Mouse (Mus musculus): ENCODE data around the gene Col4a3bp. TPM values are rescaled to one million over a fixed set of nuclear protein-coding genes. Genes with fewer than 3 reads are reported as not detected.

The Col4a3bp gene
- polyA plus RNA-seq, 2 experiments = 4.5 to 5.7 TPM

GRCm38 (mm10) chr13:96671078-96671905 is 128.9 kb downstream of the Col4a3bp start:
- TF ChIP-seq CTCF (IDR thresholded peaks at IDR 0.05; ENCODE audit: low read depth) = no peak; the same call in 1 of the 2 replicates
- TF ChIP-seq EP300 (IDR thresholded peaks at IDR 0.05; ENCODE audit: low read depth) = no peak
- Histone ChIP-seq H3K4me2 (ENCODE audit: low read depth) (peak overlapping the region; percentile 73), H3K9ac (replicated peaks) (peak overlapping the region; percentile 31), H3K4me1 (replicated peaks; ENCODE audit: control insufficient read depth in 2 of 2, insufficient read depth in 2 of 2, low read length in 1 of 2) (peaks cover 12 to 24% of the 10 kb centered on the region in 2 experiments), H3K36me3 (replicated peaks; ENCODE audit: control insufficient read depth, insufficient read depth, low read depth) (peaks cover 8% of the 10 kb centered on the region), H3K27me3 (ENCODE audit: control insufficient read depth, insufficient read depth, low read length) (no peaks in the 10 kb centered on the region), H3K4me3 (ENCODE audit: insufficient read depth in 1 of 2, low read depth in 2 of 2, low read length in 2 of 2) (peak overlapping the region; percentile 55 to 58), H3K9me3 (ENCODE audit: control insufficient read depth, low read length) (no peaks in the 10 kb centered on the region), H3K27ac (peak overlapping the region; percentile 12)
- ATAC-seq (ENCODE audit: insufficient read depth) = no peak
- peak in 2 of 3 experiments; percentile 16 to 23 for DNase-seq (ENCODE audit: low read depth in 3 of 3, low spot score in 3 of 3)
- 11% methylated on average over 31 of the region's 31 CpGs for WGBS (ENCODE audit: insufficient replicate concordance)

- 80% methylated on average over 5 of the region's 5 CpGs for WGBS (ENCODE audit: insufficient replicate concordance)
- Histone ChIP-seq H3K36me3 (replicated peaks; ENCODE audit: control insufficient read depth, insufficient read depth, low read depth) (peaks cover 2% of the 10 kb centered on the region), H3K4me2 (ENCODE audit: low read depth) (peak overlapping the region; percentile 73), H3K9ac (replicated peaks) (no peak overlapping the region), H3K4me3 (ENCODE audit: insufficient read depth in 1 of 2, low read depth in 2 of 2, low read length in 2 of 2) (peak overlapping the region in 1 of 2 experiments; percentile 55; a peak in 1 of 4 replicates), H3K9me3 (ENCODE audit: control insufficient read depth, low read length) (no peaks in the 10 kb centered on the region), H3K27me3 (ENCODE audit: control insufficient read depth, insufficient read depth, low read length) (no peaks in the 10 kb centered on the region), H3K4me1 (replicated peaks; ENCODE audit: control insufficient read depth in 2 of 2, insufficient read depth in 2 of 2, low read length in 1 of 2) (peaks cover 12 to 24% of the 10 kb centered on the region in 2 experiments), H3K27ac (no peak overlapping the region; the same call in 1 of the 2 replicates)
- DNase-seq (ENCODE audit: low read depth in 3 of 3, low spot score in 3 of 3) = no peak
- TF ChIP-seq CTCF (IDR thresholded peaks at IDR 0.05; ENCODE audit: low read depth) = no peak
- TF ChIP-seq EP300 (IDR thresholded peaks at IDR 0.05; ENCODE audit: low read depth) = no peak
- no peak for ATAC-seq (ENCODE audit: insufficient read depth)
Observed at GRCm38 (mm10) chr13:96671906-96672234, 129.5 kb downstream of the Col4a3bp start.

- no peak for ATAC-seq (ENCODE audit: insufficient read depth)
- no peaks in the 10 kb centered on the region for H3K36me3 ChIP-seq (replicated peaks; ENCODE audit: control insufficient read depth, insufficient read depth, low read depth)
- no peak for DNase-seq (ENCODE audit: low read depth in 3 of 3, low spot score in 3 of 3)
- WGBS (ENCODE audit: insufficient replicate concordance) = 33% methylated on average over 6 of the region's 6 CpGs
- peaks cover 12 to 24% of the 10 kb centered on the region in 2 experiments for H3K4me1 ChIP-seq (replicated peaks; ENCODE audit: control insufficient read depth in 2 of 2, insufficient read depth in 2 of 2, low read length in 1 of 2)
- TF ChIP-seq EP300 (IDR thresholded peaks at IDR 0.05; ENCODE audit: low read depth) (no peak), CTCF (IDR thresholded peaks at IDR 0.05; ENCODE audit: low read depth) (no peak)
- no peak overlapping the region for H3K27ac ChIP-seq
- H3K9me3 ChIP-seq (ENCODE audit: control insufficient read depth, low read length) = no peaks in the 10 kb centered on the region
- H3K9ac ChIP-seq (replicated peaks) = no peak overlapping the region
- no peaks in the 10 kb centered on the region for H3K27me3 ChIP-seq (ENCODE audit: control insufficient read depth, insufficient read depth, low read length)
- no peak overlapping the region for H3K4me3 ChIP-seq (ENCODE audit: insufficient read depth in 1 of 2, low read depth in 2 of 2, low read length in 2 of 2)
- peak overlapping the region; percentile 24 for H3K4me2 ChIP-seq (ENCODE audit: low read depth)
Observed at GRCm38 (mm10) chr13:96672276-96672675, 129.9 kb downstream of the Col4a3bp start.

DNA sequence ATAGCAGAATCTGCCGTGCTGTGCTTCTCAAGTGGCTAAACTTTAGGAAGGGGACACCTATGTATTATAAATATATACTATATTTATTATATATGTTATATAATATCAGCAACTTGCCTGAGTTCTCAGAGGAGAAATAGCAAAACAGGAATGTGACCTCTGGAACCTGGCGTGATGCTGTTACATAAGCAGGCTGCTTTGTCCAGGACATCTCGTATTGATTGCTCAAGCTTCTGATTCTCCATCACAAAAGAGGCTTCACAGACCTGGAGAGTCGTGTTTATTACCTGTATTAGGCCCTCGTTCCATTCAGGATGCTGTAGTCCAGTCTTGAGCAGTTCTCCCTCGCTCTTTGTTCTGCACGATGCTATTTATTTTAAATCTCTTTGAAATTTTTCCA is 131.4 kb downstream of the Col4a3bp start:
- no peak overlapping the region for H3K4me2 ChIP-seq (ENCODE audit: low read depth)
- no peak for ATAC-seq (ENCODE audit: insufficient read depth)
- H3K27me3 ChIP-seq (ENCODE audit: control insufficient read depth, insufficient read depth, low read length) = no peaks in the 10 kb centered on the region
- H3K27ac ChIP-seq = no peak overlapping the region
- 69% methylated on average over 7 of the region's 7 CpGs for WGBS (ENCODE audit: insufficient replicate concordance)
- H3K9ac ChIP-seq (replicated peaks) = no peak overlapping the region
- no peaks in the 10 kb centered on the region for H3K9me3 ChIP-seq (ENCODE audit: control insufficient read depth, low read length)
- no peak for DNase-seq (ENCODE audit: low read depth in 3 of 3, low spot score in 3 of 3)
- TF ChIP-seq EP300 (IDR thresholded peaks at IDR 0.05; ENCODE audit: low read depth) (no peak), CTCF (IDR thresholded peaks at IDR 0.05; ENCODE audit: low read depth) (no peak)
- no peak overlapping the region for H3K4me3 ChIP-seq (ENCODE audit: insufficient read depth in 1 of 2, low read depth in 2 of 2, low read length in 2 of 2)
- H3K36me3 ChIP-seq (replicated peaks; ENCODE audit: control insufficient read depth, insufficient read depth, low read depth) = no peaks in the 10 kb centered on the region
- H3K4me1 ChIP-seq (replicated peaks; ENCODE audit: control insufficient read depth in 2 of 2, insufficient read depth in 2 of 2, low read length in 1 of 2) = peaks cover 12 to 20% of the 10 kb centered on the region in 2 experiments

DNA sequence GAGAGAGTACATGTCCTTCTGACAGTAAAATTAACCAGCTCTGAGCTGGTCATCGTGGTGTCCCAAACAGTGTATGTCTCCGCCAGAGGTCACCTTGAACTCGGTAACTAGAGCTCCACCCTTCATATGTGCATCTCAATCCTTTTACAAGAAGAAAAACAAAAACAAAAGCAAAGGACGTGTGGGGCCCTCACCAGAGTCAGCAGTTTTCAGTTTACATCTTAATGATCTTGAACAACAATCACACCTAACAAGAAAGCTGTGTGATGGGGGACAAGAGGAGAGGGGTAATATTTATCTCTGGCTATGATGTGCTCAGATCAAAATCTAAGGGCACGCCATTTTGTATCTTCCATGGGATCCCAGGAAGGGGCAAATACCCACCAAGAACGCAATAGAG is 133.3 kb downstream of the Col4a3bp start:
- Histone ChIP-seq H3K27ac (no peak overlapping the region), H3K9me3 (ENCODE audit: control insufficient read depth, low read length) (no peaks in the 10 kb centered on the region), H3K4me3 (ENCODE audit: insufficient read depth in 1 of 2, low read depth in 2 of 2, low read length in 2 of 2) (no peak overlapping the region), H3K9ac (replicated peaks) (no peak overlapping the region), H3K4me2 (ENCODE audit: low read depth) (no peak overlapping the region), H3K4me1 (replicated peaks; ENCODE audit: control insufficient read depth in 2 of 2, insufficient read depth in 2 of 2, low read length in 1 of 2) (peaks cover 9 to 13% of the 10 kb centered on the region in 2 experiments), H3K27me3 (ENCODE audit: control insufficient read depth, insufficient read depth, low read length) (no peaks in the 10 kb centered on the region), H3K36me3 (replicated peaks; ENCODE audit: control insufficient read depth, insufficient read depth, low read depth) (no peaks in the 10 kb centered on the region)
- ATAC-seq (ENCODE audit: insufficient read depth) (no peak), DNase-seq (ENCODE audit: low read depth in 3 of 3, low spot score in 3 of 3) (no peak)
- TF ChIP-seq CTCF (IDR thresholded peaks at IDR 0.05; ENCODE audit: low read depth) = no peak
- no peak for TF ChIP-seq EP300 (IDR thresholded peaks at IDR 0.05; ENCODE audit: low read depth)
- 61% methylated on average over 6 of the region's 6 CpGs for WGBS (ENCODE audit: insufficient replicate concordance)

All from liver, embryonic 14.5 days (tissue).